Mouse (Mus musculus): ENCODE results near the gene Olfr220. TPM values are rescaled to one million over a fixed set of nuclear protein-coding genes. Genes with fewer than 3 reads are reported as not detected.

The Olfr220 gene
- polyA plus RNA-seq, 1 experiment from 2014 or later, result not detected

- H3K27me3 ChIP-seq, result peaks cover 14% of the 10 kb centered on the region
- H3K36me3 ChIP-seq, result no peaks in the 10 kb centered on the region
- H3K27ac ChIP-seq, result no peak overlapping the region
- no peak overlapping the region for H3K4me2 ChIP-seq
- WGBS, result 29% methylated on average over 4 of the region's 4 CpGs
- no peaks in the 10 kb centered on the region for H3K9me3 ChIP-seq
- peaks cover 18% of the 10 kb centered on the region for H3K4me1 ChIP-seq
- no peak overlapping the region for H3K4me3 ChIP-seq
- no peak for ATAC-seq (ENCODE audit: insufficient number of reproducible peaks, insufficient read depth, low FRiP score, low TSS enrichment, low read depth)
- H3K9ac ChIP-seq, result no peak overlapping the region
These were observed 58.2 kb downstream of the Olfr220 start for GRCm38 (mm10) chr1:174500064-174500463.

Other genes starting within 250 kb of the Olfr220 start
- not detected in 2 replicates for gene Olfr419, start 190.0 kb upstream of the Olfr220 start, polyA plus RNA-seq (2015; fragmentation: Nextera tagmentation; extraction: Ambion mirVana)
- not detected in 2 replicates for gene Mptx1, start 111.6 kb upstream of the Olfr220 start, polyA plus RNA-seq (2015; fragmentation: Nextera tagmentation; extraction: Ambion mirVana)
- not detected in 2 replicates for gene Olfr417, start 77.0 kb upstream of the Olfr220 start, polyA plus RNA-seq (2015; fragmentation: Nextera tagmentation; extraction: Ambion mirVana)
- not detected in 2 replicates for gene Olfr248, start 51.0 kb upstream of the Olfr220 start, polyA plus RNA-seq (2015; fragmentation: Nextera tagmentation; extraction: Ambion mirVana)
- not detected in 2 replicates for gene Olfr414, start 18.0 kb upstream of the Olfr220 start, polyA plus RNA-seq (2015; fragmentation: Nextera tagmentation; extraction: Ambion mirVana)
- 2.8 and 3.2 TPM in 2 replicates for gene Fmn2, start 59.7 kb downstream of the Olfr220 start, polyA plus RNA-seq (2015; fragmentation: Nextera tagmentation; extraction: Ambion mirVana)

Measured in embryonic facial prominence, embryonic 13.5 days (tissue).